Mouse (Mus musculus): ENCODE results near the gene Rhno1. TPM values are rescaled to one million over a fixed set of nuclear protein-coding genes. Genes with fewer than 3 reads are reported as not detected.

The Rhno1 gene
- polyA plus RNA-seq, 1 experiment from 2014 or later = 175 TPM

DNA sequence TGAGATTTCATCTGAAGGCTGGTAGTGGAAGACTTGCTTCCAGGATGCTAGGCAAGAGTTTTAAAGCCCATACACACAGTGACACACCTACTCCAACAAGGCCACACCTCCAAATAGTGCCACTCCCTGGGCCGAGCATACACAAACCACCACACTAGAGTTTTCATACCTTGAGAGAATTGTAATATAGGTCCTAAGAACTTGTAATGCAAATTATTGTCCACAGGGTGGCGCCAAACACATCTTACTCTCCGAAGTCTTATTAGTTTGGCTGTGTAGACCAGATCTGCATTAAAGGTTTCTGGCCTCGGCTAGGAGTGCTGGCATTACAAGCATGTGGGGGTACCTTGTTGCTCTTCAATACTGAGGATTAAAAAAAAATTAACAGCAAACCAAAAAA, 44.4 kb downstream of the Rhno1 start:
- Histone ChIP-seq H3K27ac (ENCODE audit: low read depth, low read length) (no peak overlapping the region), H3K27me3 (ENCODE audit: control insufficient read depth, insufficient read depth, low read length) (no peaks in the 10 kb centered on the region), H3K4me2 (ENCODE audit: low read depth) (no peak overlapping the region), H3K9me3 (ENCODE audit: control insufficient read depth, low read length) (no peaks in the 10 kb centered on the region), H3K36me3 (ENCODE audit: control insufficient read depth, insufficient read depth, low read length) (peaks cover 9% of the 10 kb centered on the region), H3K4me3 (ENCODE audit: low read depth, low read length) (no peak overlapping the region), H3K4me1 (ENCODE audit: control insufficient read depth, insufficient read depth, low read length) (no peaks in the 10 kb centered on the region), H3K9ac (ENCODE audit: low read length) (no peak overlapping the region)
- peak; percentile 69 for DNase-seq (ENCODE audit: low spot score)
- peak; percentile 27; the same call in 1 of the 2 replicates for ATAC-seq (ENCODE audit: insufficient read depth, low FRiP score, low TSS enrichment)
- 18% methylated on average over 4 of the region's 4 CpGs for WGBS

DNA sequence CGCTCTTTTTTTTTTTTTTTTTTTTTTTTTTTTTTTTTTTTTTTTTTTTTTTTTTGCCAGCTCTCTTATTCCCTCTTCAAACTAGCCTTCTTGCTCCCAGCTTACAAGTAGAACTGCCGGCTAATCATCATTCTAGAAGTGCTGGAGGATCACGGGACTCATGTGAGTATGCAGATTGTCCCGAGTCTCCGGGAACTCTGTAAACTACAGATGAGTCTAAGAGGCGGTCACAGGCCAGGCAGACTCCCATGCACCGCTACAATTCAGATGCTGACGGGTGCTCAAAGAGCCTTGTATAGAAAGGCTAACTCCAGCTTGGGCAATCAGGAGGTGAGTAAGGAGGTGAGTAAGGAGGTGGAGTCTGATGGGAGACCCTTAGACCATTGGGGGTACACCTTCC, 47.1 kb downstream of the Rhno1 start:
- WGBS = 77% methylated on average over 8 of the region's 8 CpGs
- no peak for DNase-seq (ENCODE audit: low spot score)

DNA sequence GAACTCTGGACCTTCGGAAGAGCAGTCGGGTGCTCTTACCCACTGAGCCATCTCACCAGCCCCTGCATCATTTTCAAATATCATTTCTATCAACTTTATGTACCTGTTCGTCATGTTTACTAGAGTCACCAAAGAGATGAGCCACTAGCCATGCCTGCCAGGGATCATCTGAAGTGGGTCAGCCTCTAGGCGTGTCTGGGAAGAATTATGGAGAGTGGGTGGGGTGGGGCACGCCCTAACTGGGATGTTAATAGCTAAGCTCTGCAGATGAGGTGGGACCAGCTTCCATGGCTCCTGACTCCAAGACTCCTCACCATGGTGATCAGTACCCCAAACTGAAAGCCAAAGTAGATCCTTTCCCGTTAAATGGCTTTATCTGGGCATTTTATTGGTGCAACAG, 47.9 kb downstream of the Rhno1 start:
- no peaks in the 10 kb centered on the region for H3K27me3 ChIP-seq (ENCODE audit: control insufficient read depth, insufficient read depth, low read length)
- WGBS = 90% methylated on average over 6 of the region's 6 CpGs
- H3K9ac ChIP-seq (ENCODE audit: low read length) = no peak overlapping the region
- no peaks in the 10 kb centered on the region for H3K4me1 ChIP-seq (ENCODE audit: control insufficient read depth, insufficient read depth, low read length)
- H3K9me3 ChIP-seq (ENCODE audit: control insufficient read depth, low read length) = no peaks in the 10 kb centered on the region
- H3K27ac ChIP-seq (ENCODE audit: low read depth, low read length) = no peak overlapping the region
- DNase-seq (ENCODE audit: low spot score) (no peak), ATAC-seq (ENCODE audit: insufficient read depth, low FRiP score, low TSS enrichment) (no peak)
- no peak overlapping the region for H3K4me2 ChIP-seq (ENCODE audit: low read depth)
- no peak overlapping the region for H3K4me3 ChIP-seq (ENCODE audit: low read depth, low read length)
- H3K36me3 ChIP-seq (ENCODE audit: control insufficient read depth, insufficient read depth, low read length) = no peaks in the 10 kb centered on the region

More for the DNA sequence above, 47.1 kb downstream of the Rhno1 start:
- H3K9ac ChIP-seq (ENCODE audit: low read length) = no peak overlapping the region
- no peak overlapping the region for H3K27ac ChIP-seq (ENCODE audit: low read depth, low read length)
- no peak overlapping the region for H3K4me2 ChIP-seq (ENCODE audit: low read depth)
- ATAC-seq (ENCODE audit: insufficient read depth, low FRiP score, low TSS enrichment) = no peak
- no peaks in the 10 kb centered on the region for H3K27me3 ChIP-seq (ENCODE audit: control insufficient read depth, insufficient read depth, low read length)
- H3K9me3 ChIP-seq (ENCODE audit: control insufficient read depth, low read length) = no peaks in the 10 kb centered on the region
- H3K36me3 ChIP-seq (ENCODE audit: control insufficient read depth, insufficient read depth, low read length) = no peaks in the 10 kb centered on the region
- H3K4me3 ChIP-seq (ENCODE audit: low read depth, low read length) = no peak overlapping the region
- no peaks in the 10 kb centered on the region for H3K4me1 ChIP-seq (ENCODE audit: control insufficient read depth, insufficient read depth, low read length)

DNA sequence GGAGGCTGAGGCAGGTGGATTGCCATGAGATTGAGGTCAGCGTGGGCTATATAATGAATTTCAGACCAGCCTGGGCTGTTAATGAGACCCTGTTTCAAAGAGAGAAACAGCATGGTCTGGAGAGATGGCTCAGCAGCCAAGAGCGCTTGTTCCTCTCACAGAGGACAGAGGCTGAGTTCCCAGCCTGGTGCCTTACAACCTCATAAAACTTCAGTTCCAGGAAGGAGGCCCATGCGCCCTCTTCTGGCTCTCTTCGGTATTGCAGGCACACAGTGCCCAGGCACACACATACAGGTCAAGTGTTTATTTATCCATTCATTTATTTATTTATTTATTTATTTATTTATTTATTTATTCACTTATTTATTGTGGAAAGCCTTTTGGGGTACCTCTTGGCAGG, 54.4 kb downstream of the Rhno1 start:
- H3K36me3 ChIP-seq (ENCODE audit: control insufficient read depth, insufficient read depth, low read length) = no peaks in the 10 kb centered on the region
- H3K27ac ChIP-seq (ENCODE audit: low read depth, low read length) = no peak overlapping the region
- no peak overlapping the region for H3K9ac ChIP-seq (ENCODE audit: low read length)
- no peak overlapping the region for H3K4me3 ChIP-seq (ENCODE audit: low read depth, low read length)
- H3K9me3 ChIP-seq (ENCODE audit: control insufficient read depth, low read length) = no peaks in the 10 kb centered on the region
- no peak overlapping the region for H3K4me2 ChIP-seq (ENCODE audit: low read depth)
- ATAC-seq (ENCODE audit: insufficient read depth, low FRiP score, low TSS enrichment) (peak; percentile 23; the same call in 1 of the 2 replicates), DNase-seq (ENCODE audit: low spot score) (peak; percentile 84)
- H3K4me1 ChIP-seq (ENCODE audit: control insufficient read depth, insufficient read depth, low read length) = no peaks in the 10 kb centered on the region
- 28% methylated on average over 4 of the region's 4 CpGs for WGBS
- H3K27me3 ChIP-seq (ENCODE audit: control insufficient read depth, insufficient read depth, low read length) = no peaks in the 10 kb centered on the region

Other genes with a start within 250 kb of the Rhno1 start
- 64.5 and 66.0 TPM in 2 replicates for gene Tspan9, start 219.3 kb downstream of the Rhno1 start, polyA plus RNA-seq (2014; fragmentation: Nextera tagmentation; extraction: Ambion mirVana)
- 1.9 TPM in 2 replicates for gene Tead4, start 62.1 kb downstream of the Rhno1 start, polyA plus RNA-seq (2014; fragmentation: Nextera tagmentation; extraction: Ambion mirVana)
- 17.4 and 18.6 TPM in 2 replicates for gene Tulp3, start 7.1 kb downstream of the Rhno1 start, polyA plus RNA-seq (2014; fragmentation: Nextera tagmentation; extraction: Ambion mirVana)
- gene Foxm1, start 56 bp upstream of the Rhno1 start, polyA plus RNA-seq (2014; fragmentation: Nextera tagmentation; extraction: Ambion mirVana) = 52.1 and 54.7 TPM in 2 replicates
- 0.34 and 0.66 TPM in 2 replicates for gene Tex52, start 12.5 kb upstream of the Rhno1 start, polyA plus RNA-seq (2014; fragmentation: Nextera tagmentation; extraction: Ambion mirVana)
- gene Gm44596, start 12.6 kb upstream of the Rhno1 start, polyA plus RNA-seq (2014; fragmentation: Nextera tagmentation; extraction: Ambion mirVana) = not detected in 2 replicates
- gene Nrip2, start 36.4 kb upstream of the Rhno1 start, polyA plus RNA-seq (2014; fragmentation: Nextera tagmentation; extraction: Ambion mirVana) = 1.9 and 2.2 TPM in 2 replicates
- 28.8 and 31.2 TPM in 2 replicates for gene Itfg2, start 62.0 kb upstream of the Rhno1 start, polyA plus RNA-seq (2014; fragmentation: Nextera tagmentation; extraction: Ambion mirVana)
- gene Fkbp4, start 75.8 kb upstream of the Rhno1 start, polyA plus RNA-seq (2014; fragmentation: Nextera tagmentation; extraction: Ambion mirVana) = 506 and 551 TPM in 2 replicates
- not detected in 2 replicates for gene Pzp, start 163.8 kb upstream of the Rhno1 start, polyA plus RNA-seq (2014; fragmentation: Nextera tagmentation; extraction: Ambion mirVana)
- not detected in 2 replicates for gene A2ml1, start 218.7 kb upstream of the Rhno1 start, polyA plus RNA-seq (2014; fragmentation: Nextera tagmentation; extraction: Ambion mirVana)